22 mouse cellular contexts compared by ENCODE assay signal in genomic region chr7:46560061-46560460, GRCm38 (mm10).
DNase-seq lines count a peak whose midpoint lies in the region; ATAC-seq and TF ChIP-seq lines count a peak whose summit lies in the region.
"Had no signal": no experiment of that assay in that cellular context is flagged by ENCODE, and none has a peak within 500 bp of the region (broad histone marks: within the 10 kb centered on the region; RNA-seq: fewer than 3 reads in every experiment).

No protein-coding gene starts in this region.

- no peak overlapping the region for H3K4me2 ChIP-seq in liver, embryonic 11.5 days
- no peak overlapping the region for H3K4me2 ChIP-seq in CH12.LX (ENCODE audit: insufficient read depth, low read depth, poor library complexity, severe bottlenecking)
- H3K4me2 ChIP-seq in liver, embryonic 12.5 days, result no peak overlapping the region
- H3K4me2 ChIP-seq in stomach, postnatal 0 days (replicated peaks; ENCODE audit: low read depth), result no peak overlapping the region
- H3K4me2 ChIP-seq: embryonic facial prominence, embryonic 12.5 days; heart, embryonic 15.5 days; hindbrain, embryonic 13.5 days; limb, embryonic 13.5 days; liver, embryonic 15.5 days; lung, embryonic 15.5 days; stomach, embryonic 15.5 days had no signal

- H3K27ac ChIP-seq in liver, embryonic 11.5 days (ENCODE audit: low read depth, low read length), result no peak overlapping the region
- no peak overlapping the region for H3K27ac ChIP-seq in CH12.LX (ENCODE audit: insufficient read depth, low read depth)
- H3K27ac ChIP-seq in liver, embryonic 12.5 days, result no peak overlapping the region
- H3K27ac ChIP-seq in stomach, postnatal 0 days (replicated peaks), result no peak overlapping the region
- H3K27ac ChIP-seq: embryonic facial prominence, embryonic 12.5 days; heart, embryonic 10.5 days; heart, embryonic 15.5 days; hindbrain, embryonic 13.5 days; kidney, postnatal 0 days; limb, embryonic 13.5 days; liver, embryonic 15.5 days; lung, embryonic 15.5 days; stomach, embryonic 15.5 days had no signal

- H3K79me2 ChIP-seq in CH12.LX (replicated peaks; ENCODE audit: control insufficient read depth, extremely low read depth, insufficient read depth, poor library complexity, severe bottlenecking), result no peaks in the 10 kb centered on the region

- no peaks in the 10 kb centered on the region for H3K36me3 ChIP-seq in liver, embryonic 11.5 days (ENCODE audit: control insufficient read depth, insufficient read depth, low read length)
- H3K36me3 ChIP-seq in CH12.LX (replicated peaks in 1 of 2; ENCODE audit: control insufficient read depth in 1 of 2, insufficient read depth in 1 of 2, low read length in 1 of 2), result peaks cover 0 to 25% of the 10 kb centered on the region in 2 experiments
- 0 out of 2 replicates have a peak, but pooled peaks cover under 1% of the 10 kb centered on the region for H3K36me3 ChIP-seq in liver, embryonic 12.5 days
- no peaks in the 10 kb centered on the region for H3K36me3 ChIP-seq in stomach, postnatal 0 days (ENCODE audit: control insufficient read depth, insufficient read depth, low read length)
- H3K36me3 ChIP-seq: embryonic facial prominence, embryonic 12.5 days; heart, embryonic 10.5 days; heart, embryonic 15.5 days; limb, embryonic 13.5 days; liver, embryonic 15.5 days; lung, embryonic 15.5 days; stomach, embryonic 15.5 days had no signal

- 82% methylated on average over 2 of the region's 2 CpGs for WGBS in liver, embryonic 11.5 days
- WGBS in liver, embryonic 12.5 days (ENCODE audit: insufficient replicate concordance), result 69% methylated on average over 2 of the region's 2 CpGs
- WGBS in stomach, postnatal 0 days, result 88% methylated on average over 2 of the region's 2 CpGs

- no peak for TF ChIP-seq RAD21 in CH12.LX (IDR thresholded peaks at IDR 0.05; ENCODE audit: low read depth, low read length)

- no peak for TF ChIP-seq EP300 in CH12.LX (IDR thresholded peaks at IDR 0.05; ENCODE audit: low read length)
- no peak for TF ChIP-seq EP300 in stomach, postnatal 0 days (optimal IDR thresholded peaks at IDR 0.05)

- no peaks in the 10 kb centered on the region for H3K27me3 ChIP-seq in liver, embryonic 11.5 days (replicated peaks; ENCODE audit: control insufficient read depth, insufficient read depth, low read length)
- no peaks in the 10 kb centered on the region for H3K27me3 ChIP-seq in CH12.LX (replicated peaks)
- H3K27me3 ChIP-seq in liver, embryonic 12.5 days (replicated peaks), result no peaks in the 10 kb centered on the region
- H3K27me3 ChIP-seq in stomach, postnatal 0 days (ENCODE audit: control insufficient read depth, insufficient read depth, low read length), result no peaks in the 10 kb centered on the region
- H3K27me3 ChIP-seq: embryonic facial prominence, embryonic 12.5 days; heart, embryonic 15.5 days; hindbrain, embryonic 13.5 days; limb, embryonic 13.5 days; liver, embryonic 15.5 days; lung, embryonic 15.5 days; stomach, embryonic 15.5 days had no signal

- dilution Hi-C loops in CH12.LX (cut with MboI; ENCODE audit: extremely low pct_ligation_motif_present, extremely low pct_unique_long_range_greater_than_20kb, low sequenced_read_pairs), result no loop called here

- peaks cover 3% of the 10 kb centered on the region; the same call in 1 of the 2 replicates for H3K9me3 ChIP-seq in liver, embryonic 11.5 days (ENCODE audit: control insufficient read depth, low read length)
- H3K9me3 ChIP-seq in CH12.LX (replicated peaks; ENCODE audit: low read length), result peaks cover 6% of the 10 kb centered on the region
- 0 out of 2 replicates have a peak, but pooled peaks cover 3% of the 10 kb centered on the region for H3K9me3 ChIP-seq in liver, embryonic 12.5 days (replicated peaks)
- H3K9me3 ChIP-seq in stomach, postnatal 0 days (ENCODE audit: control insufficient read depth, low read length), result no peaks in the 10 kb centered on the region
- H3K9me3 ChIP-seq: embryonic facial prominence, embryonic 12.5 days; heart, embryonic 10.5 days; heart, embryonic 15.5 days; liver, embryonic 15.5 days; lung, embryonic 15.5 days; stomach, embryonic 15.5 days had no signal

- peak; percentile 46; the same call in 1 of the 2 replicates for ATAC-seq in liver, embryonic 11.5 days (replicated peaks; ENCODE audit: low FRiP score)
- ATAC-seq in liver, embryonic 12.5 days, result peak; percentile 46; the same call in 1 of the 2 replicates
- ATAC-seq in stomach, postnatal 0 days (ENCODE audit: low FRiP score, low TSS enrichment), result 0 out of 2 replicates have a peak, but pooled peaks have one; percentile 6
- no peak for ATAC-seq in activated CD4-positive, CD25-positive, alpha-beta regulatory T cell, adult 4 months
- ATAC-seq: forebrain, embryonic 16.5 days; intestine, embryonic 16.5 days had no signal

- TF ChIP-seq CTCF in CH12.LX (conservative IDR thresholded peaks at IDR 0.05 in 1 of 2, IDR thresholded peaks at IDR 0.05 in 1 of 2; ENCODE audit: low read depth in 2 of 2, low read length in 2 of 2), result no peak
- no peak for TF ChIP-seq CTCF in stomach, postnatal 0 days (IDR thresholded peaks at IDR 0.05; ENCODE audit: low read depth)

- no peak overlapping the region for H3K9ac ChIP-seq in liver, embryonic 11.5 days (ENCODE audit: low read depth, low read length)
- H3K9ac ChIP-seq in CH12.LX (ENCODE audit: insufficient read depth, low read depth), result no peak overlapping the region
- H3K9ac ChIP-seq in liver, embryonic 12.5 days, result no peak overlapping the region
- no peak overlapping the region for H3K9ac ChIP-seq in stomach, postnatal 0 days (ENCODE audit: low read length)
- H3K9ac ChIP-seq: embryonic facial prominence, embryonic 12.5 days; heart, embryonic 15.5 days; hindbrain, embryonic 13.5 days; limb, embryonic 13.5 days; liver, embryonic 15.5 days; lung, embryonic 15.5 days; stomach, embryonic 15.5 days had no signal

- peaks cover 21% of the 10 kb centered on the region for H3K4me1 ChIP-seq in liver, embryonic 11.5 days (replicated peaks; ENCODE audit: control insufficient read depth, insufficient read depth, low read length)
- H3K4me1 ChIP-seq in CH12.LX (ENCODE audit: control insufficient read depth in 1 of 2, insufficient read depth in 2 of 2), result peaks cover 9 to 56% of the 10 kb centered on the region in 2 experiments
- H3K4me1 ChIP-seq in liver, embryonic 12.5 days, result peaks cover 38% of the 10 kb centered on the region
- H3K4me1 ChIP-seq in stomach, postnatal 0 days (replicated peaks; ENCODE audit: control insufficient read depth, insufficient read depth), result 0 out of 2 replicates have a peak, but pooled peaks cover 2% of the 10 kb centered on the region
- H3K4me1 ChIP-seq: embryonic facial prominence, embryonic 12.5 days; limb, embryonic 13.5 days; stomach, embryonic 15.5 days had no signal

- no peak for TF ChIP-seq POLR2A in CH12.LX (IDR thresholded peaks at IDR 0.05; ENCODE audit: low read depth, low read length)

- H3K4me3 ChIP-seq in liver, embryonic 11.5 days (ENCODE audit: low read depth, low read length), result no peak overlapping the region
- H3K4me3 ChIP-seq in CH12.LX (replicated peaks in 1 of 3; ENCODE audit: low read depth in 2 of 3, low read length in 2 of 3, poor library complexity in 1 of 3), result no peak overlapping the region
- H3K4me3 ChIP-seq in liver, embryonic 12.5 days, result no peak overlapping the region
- H3K4me3 ChIP-seq in stomach, postnatal 0 days (ENCODE audit: low read depth, low read length), result no peak overlapping the region
- H3K4me3 ChIP-seq: embryonic facial prominence, embryonic 12.5 days; erythroblast, embryonic 14.5 days; heart, embryonic 10.5 days; heart, embryonic 15.5 days; hindbrain, embryonic 13.5 days; limb, embryonic 13.5 days; liver, embryonic 15.5 days; lung, embryonic 15.5 days; stomach, embryonic 15.5 days had no signal

- no peak for DNase-seq in liver, embryonic 11.5 days (ENCODE audit: low spot score)
- DNase-seq in liver (no peak), CH12.LX (ENCODE audit: extremely low read depth) (no peak)
- DNase-seq in stomach, postnatal 0 days (ENCODE audit: low spot score), result no peak
- no peak for DNase-seq in layer of hippocampus, adult 9-11 months
- DNase-seq: midbrain, embryonic 14.5 days; right cerebral cortex, postnatal 25 days; thymus, postnatal 14 days had no signal

- in situ Hi-C loops in CH12.LX (cut with MboI; ENCODE audit: low pct_ligation_motif_present, low pct_unique_long_range_greater_than_20kb, low sequenced_read_pairs), result no loop called here

TF ChIP-seq in CH12.LX, 34 proteins besides CTCF, POLR2A, EP300 and RAD21:
- TF ChIP-seq MAFK (IDR thresholded peaks at IDR 0.05; ENCODE audit: insufficient replicate concordance, low read length), result no peak
- peak; percentile 55 for TF ChIP-seq USF2 (conservative IDR thresholded peaks at IDR 0.05; ENCODE audit: low read depth, low read length)
- TF ChIP-seq USF1 (IDR thresholded peaks at IDR 0.05; ENCODE audit: low read depth, low read length), result peak; percentile 37
